Mouse (Mus musculus) intestine, embryonic 15.5 days (tissue): ENCODE data around the gene Cx3cl1. TPM values are rescaled to one million over a fixed set of nuclear protein-coding genes. Genes with fewer than 3 reads are reported as not detected.

ENCODE experiments used
- ATAC-seq: fragments of 200-750 bp; cut with Nextera tagmentation; 2 replicates; pipeline ENCODE4 v1.8.0; 2017; ENCODE audit warnings: moderate TSS enrichment, moderate library complexity
- H3K27ac ChIP-seq: fragments of 300-500 bp; sonication (generic); 2 replicates; pipeline ENCODE4 v1.5.1; 2015; ENCODE audit warnings: mild to moderate bottlenecking, inconsistent platforms
- H3K27me3 ChIP-seq: fragments of 300-500 bp; sonication (generic); replicated peaks from 2 replicates; pipeline ENCODE4 v1.6.1; 2015; ENCODE audit warnings: inconsistent platforms
- H3K36me3 ChIP-seq: fragments of 300-500 bp; sonication (generic); 2 replicates; pipeline ENCODE4 v1.6.1; 2015; ENCODE audit warnings: inconsistent platforms
- H3K4me1 ChIP-seq: fragments of 300-500 bp; sonication (generic); replicated peaks from 2 replicates; pipeline ENCODE4 v1.6.1; 2015; ENCODE audit warnings: inconsistent platforms
- H3K4me2 ChIP-seq: fragments of 300-500 bp; sonication (generic); replicated peaks from 2 replicates; pipeline ENCODE4 v1.6.1; 2015; ENCODE audit warnings: mild to moderate bottlenecking, inconsistent platforms
- H3K4me3 ChIP-seq: fragments of 300-500 bp; sonication (generic); replicated peaks from 2 replicates; pipeline ENCODE4 v1.5.1; 2015; ENCODE audit warnings: inconsistent platforms
- H3K9ac ChIP-seq: fragments of 300-500 bp; sonication (generic); 2 replicates; pipeline ENCODE4 v1.6.1; 2015; ENCODE audit warnings: inconsistent platforms
- H3K9me3 ChIP-seq: fragments of 300-500 bp; sonication (generic); 2 replicates; pipeline ENCODE4 v1.6.1; 2016; ENCODE audit warnings: inconsistent platforms
- WGBS: fragments of 180-500 bp; shearing (Covaris S2); methylation state at CpG from one replicate; pipeline ENCODE4 v1.1.7; 2015; 5-methylcytosine and 5-hydroxymethylcytosine counted together
- polyA plus RNA-seq: library from polyadenylated mRNA; unstranded; fragments of >200 nt; fragmentation: Nextera tagmentation; extraction: Ambion mirVana; gene quantifications from 2 replicates; pipeline ENCODE4 v1.2.1, GENCODE M21; 2015

Cx3cl1 gene
- polyA plus RNA-seq, 1 experiment from 2014 or later, result 23.0 TPM

DNA sequence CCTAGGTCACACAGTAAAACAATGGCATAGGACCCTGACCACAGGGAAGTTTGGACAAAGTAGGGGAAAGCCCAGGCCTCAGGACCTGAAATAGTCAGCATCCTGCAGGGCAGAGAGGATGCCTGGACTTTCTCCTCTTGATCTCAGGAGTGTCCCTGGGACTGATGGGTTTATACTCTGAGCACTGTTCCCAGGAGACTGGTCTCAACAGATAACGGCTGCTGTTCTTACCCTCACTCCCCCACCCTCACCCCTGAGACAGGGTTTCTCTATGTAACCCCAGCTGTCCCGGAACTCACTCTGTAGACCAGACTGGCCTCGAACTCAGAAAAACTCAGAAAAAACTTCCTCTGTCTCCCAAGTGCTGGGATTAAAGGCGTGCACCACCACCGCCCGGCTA lies 36.6 kb downstream of the Cx3cl1 start:
- no peak overlapping the region for H3K4me2 ChIP-seq
- H3K36me3 ChIP-seq, result no peaks in the 10 kb centered on the region
- no peak overlapping the region for H3K4me3 ChIP-seq
- no peaks in the 10 kb centered on the region for H3K4me1 ChIP-seq
- WGBS, result 78% methylated on average over 6 of the region's 6 CpGs
- no peaks in the 10 kb centered on the region for H3K27me3 ChIP-seq
- H3K27ac ChIP-seq, result no peak overlapping the region
- H3K9ac ChIP-seq, result no peak overlapping the region
- no peaks in the 10 kb centered on the region for H3K9me3 ChIP-seq
- no peak for ATAC-seq

DNA sequence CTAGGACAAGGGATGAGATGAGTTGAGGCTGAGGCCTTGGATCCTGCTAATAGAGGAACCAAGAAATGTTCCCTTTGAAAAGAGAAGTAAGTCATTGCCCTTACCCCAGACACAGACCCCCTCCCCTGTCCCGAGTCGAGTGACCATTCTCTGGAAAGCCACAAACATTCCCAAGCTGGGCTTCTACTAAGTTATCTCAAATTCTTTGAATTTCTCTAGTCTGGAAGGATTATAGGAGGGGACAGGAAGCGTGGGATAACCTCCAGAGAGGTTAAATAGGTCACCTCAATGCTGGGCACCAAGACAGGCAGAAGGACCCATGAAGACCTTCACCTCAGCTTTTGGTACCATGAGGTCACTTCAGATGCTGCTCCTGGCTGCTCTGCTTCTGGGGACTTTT lies 38.3 kb downstream of the Cx3cl1 start, which contains the start of gene Ccl17:
TSS of gene Ccl17 (plus strand) at position 301 of the 400 bp plus-strand sequence.
- WGBS, result 41% methylated on average over 3 of the region's 3 CpGs
- Histone ChIP-seq H3K27me3 (no peaks in the 10 kb centered on the region), H3K4me3 (no peak within 1 kb of the TSS), H3K36me3 (no peaks in the 10 kb centered on the region), H3K9me3 (no peaks in the 10 kb centered on the region), H3K9ac (no peak within 1 kb of the TSS), H3K27ac (no peak within 1 kb of the TSS), H3K4me2 (no peak within 1 kb of the TSS), H3K4me1 (no peaks in the 10 kb centered on the region)
- ATAC-seq, result no peak

DNA sequence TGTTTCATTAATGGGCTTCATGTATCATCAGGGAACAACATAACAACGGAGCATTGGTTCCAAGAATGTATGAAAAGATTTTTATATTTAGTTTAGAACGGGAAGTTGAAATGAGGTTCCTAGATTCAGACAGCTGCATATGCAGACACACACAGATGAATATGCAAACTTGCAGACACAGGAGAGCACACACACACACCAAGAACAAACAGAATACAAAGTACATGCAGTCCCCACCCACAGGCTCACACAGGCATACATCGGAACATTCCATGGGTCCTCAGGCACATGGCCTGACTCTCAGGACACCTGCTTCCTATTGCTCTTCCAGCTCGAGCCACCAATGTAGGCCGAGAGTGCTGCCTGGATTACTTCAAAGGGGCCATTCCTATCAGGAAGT lies 39.0 kb downstream of the Cx3cl1 start:
- Histone ChIP-seq H3K4me3 (no peak overlapping the region), H3K9ac (no peak overlapping the region), H3K27ac (no peak overlapping the region), H3K4me1 (no peaks in the 10 kb centered on the region), H3K4me2 (no peak overlapping the region), H3K27me3 (no peaks in the 10 kb centered on the region), H3K36me3 (no peaks in the 10 kb centered on the region), H3K9me3 (no peaks in the 10 kb centered on the region)
- ATAC-seq, result no peak
- WGBS, result 76% methylated on average over 5 of the region's 5 CpGs

DNA sequence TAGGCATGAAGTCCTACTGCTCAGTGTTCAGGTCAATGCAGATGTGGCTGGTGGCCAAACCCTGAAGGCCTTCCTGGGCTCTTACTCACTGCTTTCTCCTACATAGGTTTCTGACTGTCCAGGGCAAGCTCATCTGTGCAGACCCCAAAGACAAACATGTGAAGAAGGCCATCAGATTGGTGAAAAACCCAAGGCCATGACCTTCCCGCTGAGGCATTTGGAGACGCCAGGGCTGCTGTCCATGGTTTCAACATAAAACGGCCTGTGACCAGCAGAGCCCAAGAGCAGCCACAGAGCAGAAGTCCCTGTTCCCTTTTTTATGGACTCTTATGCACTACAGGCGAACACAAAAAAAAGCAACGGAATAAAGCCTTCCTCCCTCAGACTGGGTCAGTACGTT lies 39.8 kb downstream of the Cx3cl1 start:
- no peaks in the 10 kb centered on the region for H3K36me3 ChIP-seq
- no peak overlapping the region for H3K4me2 ChIP-seq
- no peak overlapping the region for H3K9ac ChIP-seq
- ATAC-seq, result no peak
- no peak overlapping the region for H3K4me3 ChIP-seq
- no peaks in the 10 kb centered on the region for H3K27me3 ChIP-seq
- H3K9me3 ChIP-seq, result no peaks in the 10 kb centered on the region
- 64% methylated on average over 6 of the region's 6 CpGs for WGBS
- no peaks in the 10 kb centered on the region for H3K4me1 ChIP-seq
- H3K27ac ChIP-seq, result no peak overlapping the region

DNA sequence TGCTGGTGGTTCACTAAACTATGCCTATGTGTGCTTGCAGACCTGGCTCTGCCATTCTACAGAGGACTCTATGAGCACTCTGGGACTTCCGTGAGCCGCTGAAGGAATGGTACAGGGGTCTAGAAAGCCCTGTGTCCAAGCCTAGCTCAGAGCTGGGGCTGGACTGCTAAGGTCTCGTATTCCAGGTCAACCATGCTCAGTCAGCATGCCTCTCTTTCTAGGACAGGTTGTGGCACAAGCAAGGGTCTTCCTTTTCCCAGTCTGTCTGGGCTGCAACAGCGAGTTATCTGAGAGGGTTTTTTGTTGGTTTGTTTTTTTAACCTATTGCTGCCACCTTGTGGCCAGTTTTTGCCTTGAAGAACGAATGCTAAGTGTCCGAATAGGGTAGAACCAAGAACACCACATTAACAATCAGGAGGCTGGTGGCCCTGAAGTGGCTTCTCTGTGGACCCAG lies 40.9 kb downstream of the Cx3cl1 start:
- Histone ChIP-seq H3K9ac (no peak overlapping the region), H3K9me3 (no peaks in the 10 kb centered on the region), H3K4me2 (0 out of 2 replicates have a peak overlapping the region, but pooled peaks have one; percentile 26), H3K4me3 (no peak overlapping the region; the same call in 1 of the 2 replicates), H3K27me3 (no peaks in the 10 kb centered on the region), H3K27ac (no peak overlapping the region), H3K4me1 (no peaks in the 10 kb centered on the region), H3K36me3 (no peaks in the 10 kb centered on the region)
- ATAC-seq, result peak; percentile 83
- 29% methylated on average over 6 of the region's 6 CpGs for WGBS

DNA sequence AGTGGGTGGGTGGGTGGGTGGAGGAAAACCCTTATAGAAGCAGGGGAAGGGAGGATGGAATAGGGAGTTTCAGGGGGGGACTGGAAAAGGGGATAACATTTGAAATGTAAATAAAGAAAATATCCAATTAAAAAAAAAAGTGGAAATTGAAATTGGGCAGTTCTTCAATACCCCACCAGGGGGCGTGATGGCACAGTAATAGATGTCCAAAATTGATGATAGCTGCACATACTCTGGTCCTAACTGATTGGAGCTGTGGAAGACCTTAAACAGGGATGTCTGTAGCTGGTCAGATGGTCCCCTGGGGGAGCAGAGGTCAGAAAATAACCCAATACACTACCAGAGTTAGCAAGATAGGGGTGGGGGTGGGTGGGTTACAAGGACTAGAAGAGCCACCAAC lies 42.7 kb downstream of the Cx3cl1 start:
- WGBS, result 0% methylated on average over 1 of the region's 1 CpGs
- Histone ChIP-seq H3K9me3 (no peaks in the 10 kb centered on the region), H3K9ac (no peak overlapping the region), H3K27me3 (no peaks in the 10 kb centered on the region), H3K4me1 (no peaks in the 10 kb centered on the region), H3K4me2 (no peak overlapping the region), H3K4me3 (no peak overlapping the region), H3K36me3 (no peaks in the 10 kb centered on the region), H3K27ac (no peak overlapping the region)
- ATAC-seq, result no peak

DNA sequence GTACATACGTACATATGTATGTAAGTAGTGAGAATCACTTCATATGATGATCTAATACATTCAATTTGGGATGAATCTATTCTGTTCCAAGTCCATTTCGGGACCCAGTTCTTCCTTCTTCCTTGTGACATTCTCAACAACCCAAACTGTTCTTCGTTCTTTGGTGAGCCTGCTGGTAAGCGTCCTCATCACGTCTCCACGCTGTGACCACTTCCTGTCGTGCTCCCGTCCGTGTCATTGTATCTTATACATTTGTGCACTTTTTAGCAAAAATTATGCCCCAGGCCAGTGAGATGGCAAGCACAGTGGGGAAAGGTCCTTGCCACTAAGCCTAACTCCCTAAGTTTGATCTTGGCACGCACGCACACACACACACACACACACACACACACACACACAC lies 46.1 kb downstream of the Cx3cl1 start:
- H3K36me3 ChIP-seq, result peaks cover 5% of the 10 kb centered on the region
- WGBS, result 85% methylated on average over 11 of the region's 11 CpGs
- no peak for ATAC-seq

DNA sequence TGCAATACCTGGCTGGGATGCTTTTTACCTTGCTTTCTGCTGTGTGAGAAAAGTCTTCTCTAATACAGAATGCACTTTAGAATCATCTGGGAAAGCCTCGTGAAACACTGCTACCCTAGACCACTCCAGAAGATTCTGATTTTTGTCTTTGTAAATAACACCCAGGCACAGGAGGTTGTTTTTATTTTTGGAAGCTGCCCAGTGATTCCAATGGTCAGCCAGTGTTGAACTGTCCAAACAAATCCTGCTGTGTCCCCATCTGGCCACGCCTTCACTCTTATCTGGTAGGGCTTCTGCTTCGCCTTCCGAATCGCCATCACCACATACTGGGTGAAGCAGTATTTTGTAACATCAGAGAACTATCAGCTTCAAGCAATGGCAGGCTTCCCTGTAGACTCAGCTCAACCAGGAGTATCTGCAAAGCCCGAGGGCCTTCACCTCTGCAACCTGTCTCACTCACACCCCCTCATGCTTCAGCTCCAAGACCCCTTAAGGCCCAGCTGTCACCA lies 47.9 kb downstream of the Cx3cl1 start:
- 76% methylated on average over 6 of the region's 6 CpGs for WGBS
- H3K36me3 ChIP-seq, result peaks cover 12% of the 10 kb centered on the region
- no peak overlapping the region for H3K27ac ChIP-seq
- no peak overlapping the region for H3K4me3 ChIP-seq
- ATAC-seq, result no peak
- H3K4me2 ChIP-seq, result no peak overlapping the region
- H3K27me3 ChIP-seq, result no peaks in the 10 kb centered on the region
- no peaks in the 10 kb centered on the region for H3K4me1 ChIP-seq
- no peak overlapping the region for H3K9ac ChIP-seq
- H3K9me3 ChIP-seq, result no peaks in the 10 kb centered on the region

More for the DNA sequence above, 46.1 kb downstream of the Cx3cl1 start:
- Histone ChIP-seq H3K9me3 (no peaks in the 10 kb centered on the region), H3K4me3 (no peak overlapping the region), H3K27ac (no peak overlapping the region), H3K4me1 (no peaks in the 10 kb centered on the region), H3K4me2 (no peak overlapping the region), H3K9ac (no peak overlapping the region), H3K27me3 (no peaks in the 10 kb centered on the region)

DNA sequence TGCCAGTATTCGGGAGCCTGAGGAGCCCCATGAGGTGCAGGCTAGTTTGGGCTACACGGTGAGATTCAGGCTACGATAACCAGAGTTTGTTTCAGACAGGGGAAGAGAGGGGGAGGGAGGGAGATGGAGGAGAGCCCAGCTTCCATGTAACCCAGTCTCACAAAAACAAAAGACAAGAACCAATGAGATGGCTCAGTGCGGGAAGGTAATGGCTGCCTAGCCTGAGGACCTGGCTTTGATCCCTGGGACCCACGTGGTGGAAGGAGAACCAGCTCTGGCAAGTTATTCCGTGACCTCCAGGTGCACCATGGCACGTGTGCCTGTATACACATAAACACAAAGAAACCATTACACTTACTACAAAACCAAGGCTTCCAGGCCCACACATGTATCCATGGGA lies 48.7 kb downstream of the Cx3cl1 start:
- 84% methylated on average over 7 of the region's 7 CpGs for WGBS
- no peak overlapping the region for H3K4me3 ChIP-seq
- H3K27ac ChIP-seq, result no peak overlapping the region
- H3K9me3 ChIP-seq, result no peaks in the 10 kb centered on the region
- no peaks in the 10 kb centered on the region for H3K4me1 ChIP-seq
- H3K4me2 ChIP-seq, result no peak overlapping the region
- H3K9ac ChIP-seq, result no peak overlapping the region
- H3K36me3 ChIP-seq, result peaks cover 12% of the 10 kb centered on the region
- ATAC-seq, result no peak
- H3K27me3 ChIP-seq, result no peaks in the 10 kb centered on the region

DNA sequence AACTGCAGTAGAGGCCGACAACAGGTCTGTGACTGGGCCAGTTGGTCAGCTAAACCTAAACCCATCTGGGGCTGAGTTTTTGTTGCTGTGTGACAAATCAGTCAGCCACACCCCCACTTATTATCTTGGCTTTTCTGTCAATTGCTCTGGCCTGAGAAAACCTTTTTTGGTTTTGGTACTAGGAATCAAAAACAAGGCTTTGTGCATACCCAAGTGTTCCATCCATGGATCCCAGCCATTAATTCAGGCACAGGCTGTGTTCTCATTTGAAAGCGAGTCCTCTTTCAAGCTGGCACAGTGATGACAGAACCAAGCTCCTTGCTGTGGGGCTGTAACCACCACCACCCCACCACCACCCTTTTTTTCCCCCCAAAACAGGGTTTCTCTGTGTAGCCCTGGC lies 49.6 kb downstream of the Cx3cl1 start:
- no peak overlapping the region for H3K9ac ChIP-seq
- peaks cover 15% of the 10 kb centered on the region for H3K36me3 ChIP-seq
- H3K4me1 ChIP-seq, result no peaks in the 10 kb centered on the region
- H3K27ac ChIP-seq, result no peak overlapping the region
- no peak overlapping the region for H3K4me2 ChIP-seq
- WGBS, result 92% methylated on average over 2 of the region's 2 CpGs
- H3K27me3 ChIP-seq, result no peaks in the 10 kb centered on the region
- H3K4me3 ChIP-seq, result no peak overlapping the region
- no peaks in the 10 kb centered on the region for H3K9me3 ChIP-seq
- no peak for ATAC-seq

DNA sequence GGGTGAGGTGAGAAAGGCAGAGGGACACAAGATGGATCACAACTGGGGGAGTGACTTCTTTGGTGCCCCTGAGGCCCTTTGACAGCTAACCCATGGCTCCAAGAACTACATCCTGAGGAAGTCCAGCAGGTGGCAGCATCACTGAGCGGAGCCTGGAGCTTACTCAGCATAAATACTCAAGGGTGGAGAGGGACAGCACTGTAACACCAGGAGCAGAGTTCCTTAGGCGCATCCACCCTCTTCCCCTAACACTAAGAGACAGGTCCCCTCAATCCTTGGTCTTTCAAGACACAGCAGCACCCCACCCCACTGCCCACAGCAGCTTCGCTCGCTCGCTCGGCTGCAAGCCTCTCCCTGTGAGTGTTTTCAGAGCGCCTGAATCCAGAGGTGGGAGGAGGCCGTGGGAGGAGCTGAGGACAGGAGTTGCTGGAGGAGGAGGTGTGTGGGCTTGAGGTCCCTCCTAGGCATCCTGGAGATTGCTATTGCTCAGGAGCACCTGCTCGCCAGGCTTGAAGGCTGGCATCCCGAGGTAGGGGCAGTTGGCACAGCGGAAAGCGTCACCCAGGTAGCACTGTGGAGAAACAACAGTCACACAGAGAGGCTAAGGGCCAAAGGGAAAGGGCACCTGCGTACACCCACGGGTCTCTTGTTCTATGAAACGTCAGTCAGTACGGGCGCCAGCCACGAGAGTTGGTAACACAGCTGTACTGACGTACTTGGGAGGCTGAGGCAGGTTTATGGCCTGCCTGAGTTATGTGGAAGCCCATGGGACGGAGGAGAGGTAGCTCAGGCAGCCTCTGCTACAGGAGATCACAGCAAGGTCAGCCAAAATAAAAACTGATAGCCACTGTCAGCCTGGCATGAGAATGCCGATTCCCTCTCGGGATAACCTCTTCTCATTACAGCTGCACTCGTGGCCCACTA lies 51.1 kb downstream of the Cx3cl1 start:
- Histone ChIP-seq H3K9me3 (no peaks in the 10 kb centered on the region), H3K36me3 (peaks cover 16% of the 10 kb centered on the region), H3K27ac (no peak overlapping the region), H3K4me3 (no peak overlapping the region), H3K4me1 (no peaks in the 10 kb centered on the region), H3K27me3 (no peaks in the 10 kb centered on the region), H3K4me2 (no peak overlapping the region), H3K9ac (no peak overlapping the region)
- 77% methylated on average over 23 of the region's 23 CpGs for WGBS
- peak; percentile 66 for ATAC-seq

DNA sequence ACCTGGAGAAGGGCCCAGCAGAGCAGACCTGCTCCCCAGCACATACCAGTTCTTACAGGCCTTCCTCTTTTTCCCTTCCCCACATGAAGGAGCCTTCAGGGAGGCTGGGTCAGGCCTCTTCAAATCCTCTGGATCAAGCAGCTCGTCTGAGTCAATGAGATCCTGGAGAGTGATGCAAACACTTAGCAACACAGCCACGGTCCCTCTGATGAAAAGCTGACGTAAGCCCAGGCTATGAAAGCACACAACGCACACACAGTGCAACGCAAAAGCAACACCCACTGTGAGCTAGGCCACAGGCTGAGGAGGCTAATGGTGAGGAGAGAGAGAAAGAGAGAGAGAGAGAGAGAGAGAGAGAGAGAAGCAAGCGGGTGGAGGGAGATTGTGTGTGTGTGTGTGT lies 53.4 kb downstream of the Cx3cl1 start:
- Histone ChIP-seq H3K27me3 (no peaks in the 10 kb centered on the region), H3K9ac (no peak overlapping the region), H3K27ac (no peak overlapping the region), H3K36me3 (peaks cover 21% of the 10 kb centered on the region), H3K9me3 (no peaks in the 10 kb centered on the region), H3K4me1 (no peaks in the 10 kb centered on the region), H3K4me2 (no peak overlapping the region), H3K4me3 (no peak overlapping the region)
- no peak for ATAC-seq
- 86% methylated on average over 6 of the region's 6 CpGs for WGBS

DNA sequence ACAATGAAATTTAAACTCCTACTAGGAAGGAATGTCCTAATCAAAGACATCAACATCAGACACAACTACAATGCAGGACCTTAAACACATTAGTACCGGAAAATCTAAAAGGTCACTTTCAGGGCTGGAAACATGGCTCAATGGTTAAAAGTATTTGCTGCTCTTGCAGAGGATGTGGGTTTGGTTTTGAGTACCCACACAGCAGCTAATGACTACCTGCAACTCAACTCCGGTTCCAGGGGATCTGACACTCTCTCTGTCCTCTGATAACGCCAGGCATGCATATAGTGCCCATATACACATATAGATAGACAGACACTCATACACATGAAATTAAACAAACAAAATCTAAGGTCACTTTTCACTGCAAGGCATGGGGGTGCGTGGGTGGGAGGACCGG lies 54.4 kb downstream of the Cx3cl1 start:
- Histone ChIP-seq H3K36me3 (peaks cover 27% of the 10 kb centered on the region), H3K4me1 (no peaks in the 10 kb centered on the region), H3K9ac (no peak overlapping the region), H3K9me3 (no peaks in the 10 kb centered on the region), H3K27ac (no peak overlapping the region), H3K27me3 (no peaks in the 10 kb centered on the region), H3K4me3 (no peak overlapping the region), H3K4me2 (no peak overlapping the region)
- WGBS, result 93% methylated on average over 5 of the region's 5 CpGs
- no peak for ATAC-seq
